Mouse (Mus musculus) stomach, postnatal 0 days (tissue): ENCODE measurements around the gene Cers6. TPM values are rescaled to one million over a fixed set of nuclear protein-coding genes. Genes with fewer than 3 reads are reported as not detected.

ENCODE experiments used
- ATAC-seq: fragments of 200-750 bp; cut with Nextera tagmentation; 2 replicates; pipeline ENCODE4 v1.8.0; 2017; ENCODE audit not compliant: low FRiP score, low TSS enrichment
- DNase-seq: peaks from one replicate; pipeline ENCODE4 v3.0.0-alpha.2; 2016; ENCODE audit warnings: low spot score
- H3K27ac ChIP-seq: fragments of 300-500 bp; sonication (generic); replicated peaks from 2 replicates; pipeline ENCODE4 v1.5.1; 2014; ENCODE audit warnings: mild to moderate bottlenecking, control low read depth
- H3K27me3 ChIP-seq: fragments of 300-500 bp; sonication (generic); 2 replicates; pipeline ENCODE4 v1.6.1; 2014; ENCODE audit warnings: low read length; ENCODE audit not compliant: control insufficient read depth, insufficient read depth
- H3K36me3 ChIP-seq: fragments of 300-500 bp; sonication (generic); 2 replicates; pipeline ENCODE4 v1.6.1; 2014; ENCODE audit warnings: low read length, mixed read lengths; ENCODE audit not compliant: control insufficient read depth, insufficient read depth
- H3K4me1 ChIP-seq: fragments of 300-500 bp; sonication (generic); replicated peaks from 2 replicates; pipeline ENCODE4 v1.6.1; 2014; ENCODE audit warnings: antibody characterized with exemption; ENCODE audit not compliant: control insufficient read depth, insufficient read depth
- H3K4me2 ChIP-seq: fragments of 300-500 bp; sonication (generic); replicated peaks from 2 replicates; pipeline ENCODE4 v1.6.1; 2014; ENCODE audit warnings: low read depth, mild to moderate bottlenecking, control low read depth, moderate library complexity
- H3K4me3 ChIP-seq: fragments of 300-500 bp; sonication (generic); 2 replicates; pipeline ENCODE4 v1.5.1; 2014; ENCODE audit warnings: low read depth, low read length, control low read depth
- H3K9ac ChIP-seq: fragments of 300-500 bp; sonication (generic); 2 replicates; pipeline ENCODE4 v1.6.1; 2014; ENCODE audit warnings: mild to moderate bottlenecking, low read length, control low read depth, mixed read lengths
- H3K9me3 ChIP-seq: fragments of 300-500 bp; sonication (generic); 2 replicates; pipeline ENCODE4 v1.6.1; 2016; ENCODE audit warnings: low read length; ENCODE audit not compliant: control insufficient read depth
- CTCF ChIP-seq: IDR thresholded peaks from 2 replicates; pipeline ENCODE4 v1.5.1; 2016; ENCODE audit warnings: antibody characterized with exemption, low read depth, mild to moderate bottlenecking, moderate library complexity
- EP300 ChIP-seq: optimal IDR thresholded peaks from 2 replicates; pipeline ENCODE3; 2016; ENCODE audit warnings: antibody characterized with exemption
- WGBS: fragments of 180-500 bp; shearing (Covaris S2); extraction: QIAGEN DNeasy Blood & Tissue Kit; methylation state at CpG from one replicate; pipeline ENCODE4 v1.1.7; 2014; 5-methylcytosine and 5-hydroxymethylcytosine counted together
- polyA plus RNA-seq: library from polyadenylated mRNA; unstranded; fragments of >200 nt; fragmentation: Nextera tagmentation; extraction: Ambion mirVana; gene quantifications from 2 replicates; pipeline ENCODE4 v1.2.1, GENCODE M21; 2015

The Cers6 gene
- polyA plus RNA-seq, 1 experiment from 2014 or later, result 8.0 TPM

- WGBS, result 83% methylated on average over 2 of the region's 2 CpGs
- H3K4me1 ChIP-seq, result no peaks in the 10 kb centered on the region
- no peak for TF ChIP-seq EP300
- TF ChIP-seq CTCF, result no peak
- H3K27ac ChIP-seq, result no peak overlapping the region
- no peak overlapping the region for H3K9ac ChIP-seq
- no peaks in the 10 kb centered on the region; the same call in 1 of the 2 replicates for H3K36me3 ChIP-seq
- ATAC-seq (no peak), DNase-seq (no peak)
- H3K9me3 ChIP-seq, result no peaks in the 10 kb centered on the region
- H3K4me2 ChIP-seq, result no peak overlapping the region
- H3K27me3 ChIP-seq, result no peaks in the 10 kb centered on the region
- no peak overlapping the region for H3K4me3 ChIP-seq
These were observed 236.3 kb downstream of the Cers6 start for GRCm38 (mm10) chr2:69097526-69097925.

GRCm38 (mm10) chr2:69098701-69099100 lies 237.5 kb downstream of the Cers6 start:
- H3K27ac ChIP-seq, result no peak overlapping the region
- H3K4me3 ChIP-seq, result no peak overlapping the region
- H3K4me1 ChIP-seq, result no peaks in the 10 kb centered on the region
- H3K9ac ChIP-seq, result no peak overlapping the region
- TF ChIP-seq CTCF, result no peak
- TF ChIP-seq EP300, result no peak
- H3K4me2 ChIP-seq, result no peak overlapping the region
- H3K9me3 ChIP-seq, result no peaks in the 10 kb centered on the region
- no peaks in the 10 kb centered on the region for H3K27me3 ChIP-seq
- DNase-seq, result no peak
- WGBS, result 91% methylated on average over 3 of the region's 3 CpGs
- no peak for ATAC-seq
- no peaks in the 10 kb centered on the region; the same call in 1 of the 2 replicates for H3K36me3 ChIP-seq

GRCm38 (mm10) chr2:69099147-69099546 lies 237.9 kb downstream of the Cers6 start:
- H3K4me3 ChIP-seq, result no peak overlapping the region
- no peak for DNase-seq

GRCm38 (mm10) chr2:69100706-69101105 lies 239.5 kb downstream of the Cers6 start:
- Histone ChIP-seq H3K9me3 (no peaks in the 10 kb centered on the region), H3K9ac (no peak overlapping the region), H3K36me3 (no peaks in the 10 kb centered on the region; the same call in 1 of the 2 replicates), H3K4me1 (no peaks in the 10 kb centered on the region), H3K27ac (no peak overlapping the region), H3K4me3 (no peak overlapping the region), H3K4me2 (no peak overlapping the region), H3K27me3 (no peaks in the 10 kb centered on the region)
- TF ChIP-seq EP300 (no peak), CTCF (peak; percentile 94)
- ATAC-seq (no peak), DNase-seq (peak; percentile 34)
- 15% methylated on average over 3 of the region's 3 CpGs for WGBS

More at GRCm38 (mm10) chr2:69099147-69099546, 237.9 kb downstream of the Cers6 start:
- H3K27me3 ChIP-seq, result no peaks in the 10 kb centered on the region
- H3K4me1 ChIP-seq, result no peaks in the 10 kb centered on the region
- H3K4me2 ChIP-seq, result no peak overlapping the region
- WGBS, result 92% methylated on average over 7 of the region's 7 CpGs
- no peak overlapping the region for H3K27ac ChIP-seq
- no peak for ATAC-seq
- no peaks in the 10 kb centered on the region; the same call in 1 of the 2 replicates for H3K36me3 ChIP-seq
- no peak for TF ChIP-seq EP300
- TF ChIP-seq CTCF, result no peak
- no peak overlapping the region for H3K9ac ChIP-seq
- H3K9me3 ChIP-seq, result no peaks in the 10 kb centered on the region

GRCm38 (mm10) chr2:69103526-69103925 lies 242.3 kb downstream of the Cers6 start:
- no peak for ATAC-seq

GRCm38 (mm10) chr2:69104511-69105145 lies 243.4 kb downstream of the Cers6 start:
- H3K4me2 ChIP-seq, result no peak overlapping the region
- no peaks in the 10 kb centered on the region for H3K27me3 ChIP-seq
- no peaks in the 10 kb centered on the region for H3K4me1 ChIP-seq
- H3K9ac ChIP-seq, result no peak overlapping the region
- no peak for TF ChIP-seq EP300
- no peak for TF ChIP-seq CTCF
- 51% methylated on average over 10 of the region's 10 CpGs for WGBS
- no peaks in the 10 kb centered on the region for H3K9me3 ChIP-seq
- DNase-seq, result no peak
- no peak overlapping the region for H3K4me3 ChIP-seq
- no peak overlapping the region for H3K27ac ChIP-seq
- no peaks in the 10 kb centered on the region; the same call in 1 of the 2 replicates for H3K36me3 ChIP-seq
- ATAC-seq, result no peak

More at GRCm38 (mm10) chr2:69103526-69103925, 242.3 kb downstream of the Cers6 start:
- Histone ChIP-seq H3K9ac (no peak overlapping the region), H3K4me1 (no peaks in the 10 kb centered on the region), H3K4me3 (no peak overlapping the region), H3K27me3 (no peaks in the 10 kb centered on the region), H3K27ac (no peak overlapping the region), H3K36me3 (no peaks in the 10 kb centered on the region; the same call in 1 of the 2 replicates), H3K9me3 (no peaks in the 10 kb centered on the region), H3K4me2 (no peak overlapping the region)
- 83% methylated on average over 3 of the region's 3 CpGs for WGBS
- TF ChIP-seq EP300, result no peak
- TF ChIP-seq CTCF, result no peak
- DNase-seq, result no peak
